Mouse (Mus musculus) thymus, postnatal 36 days (tissue): ENCODE data around the gene Oxa1l.
A peak's percentile ranks its signal among the peaks of the same experiment; 100 is the strongest.
"Not testable (repeated sequence)": the region's sequence is repeated elsewhere in the genome, so short reads cannot be mapped to it uniquely, and the experiment has no call there.

Experiments
- DNase-seq, 2 experiments: peaks; one replicate each; pipeline ENCODE4 v3.0.0; 2022; ENCODE audit warnings: mixed read lengths in 2 of 2

The Oxa1l gene

GRCm38 (mm10) chr14:54360577-54361340, at the start of gene Oxa1l:
Gene Oxa1l (plus strand): TSS chr14:54360834.
- peak; percentile 96 to 97 for DNase-seq

- no peak for DNase-seq
Measured at GRCm38 (mm10) chr14:54311763-54312162, 48.9 kb upstream of the Oxa1l start.

GRCm38 (mm10) chr14:54321556-54322376, 38.9 kb upstream of the Oxa1l start:
- DNase-seq, result no peak

GRCm38 (mm10) chr14:54324486-54324885, 36.1 kb upstream of the Oxa1l start:
- no peak for DNase-seq

GRCm38 (mm10) chr14:54328548-54328947, 32.1 kb upstream of the Oxa1l start:
- DNase-seq, result no peak

- peak in 1 of 2 experiments; percentile 14 for DNase-seq
Measured at GRCm38 (mm10) chr14:54329201-54329600, 31.4 kb upstream of the Oxa1l start.

GRCm38 (mm10) chr14:54331178-54331577, 29.5 kb upstream of the Oxa1l start:
- DNase-seq, result no peak

- DNase-seq, result no peak
Measured at GRCm38 (mm10) chr14:54332176-54333074, 28.2 kb upstream of the Oxa1l start.

- no peak for DNase-seq
Measured at GRCm38 (mm10) chr14:54333452-54334189, 27.0 kb upstream of the Oxa1l start.

GRCm38 (mm10) chr14:54340836-54341235, 19.8 kb upstream of the Oxa1l start:
- no peak for DNase-seq

GRCm38 (mm10) chr14:54341807-54342206, 18.8 kb upstream of the Oxa1l start:
- not testable (repeated sequence) for DNase-seq

- not testable (repeated sequence) for DNase-seq
Measured at GRCm38 (mm10) chr14:54350773-54351541, 9.7 kb upstream of the Oxa1l start.

GRCm38 (mm10) chr14:54352314-54352713, 8.3 kb upstream of the Oxa1l start:
- DNase-seq, result no peak

- DNase-seq, result no peak
Measured at GRCm38 (mm10) chr14:54354406-54354805, 6.2 kb upstream of the Oxa1l start.

- DNase-seq, result no peak
Measured at GRCm38 (mm10) chr14:54363156-54363555, 2.5 kb downstream of the Oxa1l start.

- no peak for DNase-seq
Measured at GRCm38 (mm10) chr14:54365026-54365645, 4.5 kb downstream of the Oxa1l start.

- DNase-seq, result no peak
Measured at GRCm38 (mm10) chr14:54366581-54366980, 5.9 kb downstream of the Oxa1l start.

- DNase-seq, result no peak
Measured at GRCm38 (mm10) chr14:54367429-54368060, 6.9 kb downstream of the Oxa1l start.

- DNase-seq, result no peak
Measured at GRCm38 (mm10) chr14:54369372-54369771, 8.7 kb downstream of the Oxa1l start.

GRCm38 (mm10) chr14:54370595-54370994, 10.0 kb downstream of the Oxa1l start:
- no peak for DNase-seq
